Mouse (Mus musculus) C2C12 (cell line): ENCODE data around the gene Tmem178.

Source experiments
- CTCF ChIP-seq: IDR thresholded peaks from one replicate; pipeline ENCODE4 v1.5.1; 2011; ENCODE audit not compliant: control insufficient read depth, insufficient read depth, insufficient read length
- FOSL1 ChIP-seq: IDR thresholded peaks from one replicate; pipeline ENCODE4 v1.8.0; 2011; ENCODE audit warnings: mild to moderate bottlenecking, low read length; ENCODE audit not compliant: poor library complexity, insufficient read depth, severe bottlenecking
- MAX ChIP-seq: IDR thresholded peaks from one replicate; pipeline ENCODE4 v1.6.1; 2011; ENCODE audit warnings: mild to moderate bottlenecking, control low read depth
- USF1 ChIP-seq: IDR thresholded peaks from one replicate; pipeline ENCODE4 v1.6.1; 2011; ENCODE audit warnings: low read depth, mild to moderate bottlenecking, control low read depth, moderate library complexity

- TF ChIP-seq CTCF (no peak), FOSL1 (no peak), USF1 (no peak), MAX (no peak)
These were observed 37.4 kb downstream of the Tmem178 start for GRCm38 (mm10) chr17:80981721-80982411.
